ENCODE assay signal across 13 mouse cellular contexts in the genomic region with DNA sequence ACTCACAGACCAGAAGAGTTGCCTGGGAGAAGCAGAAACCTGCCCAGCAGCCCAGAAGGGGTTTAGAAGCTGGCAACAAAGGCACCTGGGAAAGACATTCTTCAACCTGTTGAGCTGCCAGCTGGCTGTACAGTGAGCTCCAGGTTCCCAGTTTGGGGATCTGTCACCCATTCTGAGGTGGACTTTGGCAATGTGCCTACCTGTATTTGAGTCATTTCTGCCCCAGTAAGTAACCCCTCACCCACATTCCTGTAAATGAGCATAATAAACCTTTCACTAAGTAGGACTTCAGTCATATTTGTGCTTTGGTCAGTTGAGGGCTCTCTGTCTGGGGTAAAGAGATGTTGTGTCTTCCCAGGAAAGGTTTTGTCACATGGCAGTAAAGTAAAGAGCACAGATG. TPM values are rescaled to one million over a fixed set of nuclear protein-coding genes. Genes with fewer than 3 reads are reported as not detected.
A peak's percentile ranks its signal among the peaks of the same experiment; 100 is the strongest.
DNase-seq lines count a peak whose midpoint lies in the region.
"Had no signal": no experiment of that assay in that cellular context is flagged by ENCODE, and none has a peak within 500 bp of the region (broad histone marks: within the 10 kb centered on the region; RNA-seq: fewer than 3 reads in every experiment).

No protein-coding gene starts in this region.

- DNase-seq in cerebellum, adult 9-11 months: peak; percentile 40
- no peak for DNase-seq in cerebellum, adult 18-20 months
- peak; percentile 28 to 45 for DNase-seq in kidney, adult 8-10 months
- no peak for DNase-seq in kidney, adult 18-20 months
- peak; percentile 79 for DNase-seq in adipocyte (ENCODE audit: low spot score)
- DNase-seq in kidney, postnatal 25 days: peak; percentile 11 to 47
- DNase-seq in layer of hippocampus, adult 8-10 months (ENCODE audit: low spot score in 2 of 2): no peak
- DNase-seq: B cell, adult 2 months; cerebellum, postnatal 36 days; forebrain, postnatal 0 days; gastrocnemius, postnatal 14 days; heart, adult 2 months; heart, postnatal 14 days had no signal

RNA-seq across cellular contexts. Expression of a gene that starts 4.8 kb away (rescaled TPM):
- 10 to 100 TPM in 3 of 4 experiments, 1 to 10 TPM in 1; 10.0 to 13.2 (median 11.3) TPM for total RNA-seq in layer of hippocampus, adult 8-10 months (2022)

Comparison
In these comparisons a context has a peak if more than half of its experiments do, and no peak if none do; other contexts are left out.
1. DNase-seq: peak in cerebellum, adult 9-11 months (single experiment), kidney, adult 8-10 months (2 of 2), adipocyte (single experiment) and kidney, postnatal 25 days (2 of 2); none in cerebellum, adult 18-20 months (0 of 2), kidney, adult 18-20 months (single experiment) and layer of hippocampus, adult 8-10 months (0 of 2).